Mouse (Mus musculus) kidney, adult 2 months (tissue): ENCODE results near the gene Jmjd1c. TPM values are rescaled to one million over a fixed set of nuclear protein-coding genes. Genes with fewer than 3 reads are reported as not detected.
A peak's percentile ranks its signal among the peaks of the same experiment; 100 is the strongest.

Experiments used
- DNase-seq: peaks from one replicate; pipeline ENCODE4 v3.0.0; 2021
- H3K27ac ChIP-seq: fragments of 200-500 bp; 2 replicates; pipeline ENCODE4 v1.5.1; 2012; ENCODE audit warnings: low read depth, low read length, control low read depth, inconsistent platforms; ENCODE audit not compliant: insufficient read depth
- H3K27me3 ChIP-seq: fragments of 200-500 bp; replicated peaks from 2 replicates; pipeline ENCODE4 v1.6.1; 2012; ENCODE audit warnings: mild to moderate bottlenecking, moderate library complexity, low read length, inconsistent platforms; ENCODE audit not compliant: control insufficient read depth, insufficient read depth
- H3K36me3 ChIP-seq: fragments of 200-500 bp; 2 replicates; pipeline ENCODE4 v1.6.1; 2012; ENCODE audit warnings: mild to moderate bottlenecking, moderate library complexity, low read length, inconsistent platforms; ENCODE audit not compliant: control insufficient read depth, insufficient read depth
- H3K4me1 ChIP-seq: fragments of 200-500 bp; 2 replicates; pipeline ENCODE4 v1.6.1; 2011; ENCODE audit warnings: low read length; ENCODE audit not compliant: control insufficient read depth, insufficient read depth
- H3K4me3 ChIP-seq: fragments of 200-500 bp; 2 replicates; pipeline ENCODE4 v1.5.1; 2011; ENCODE audit warnings: mild to moderate bottlenecking, low read depth, low read length, control low read depth; ENCODE audit not compliant: insufficient read depth
- CTCF ChIP-seq: fragments of 200-500 bp; conservative IDR thresholded peaks from 2 replicates; pipeline ENCODE4 v1.5.1; 2011; ENCODE audit warnings: low read depth, mild to moderate bottlenecking, control low read depth, low read length, moderate library complexity, mixed read lengths; ENCODE audit not compliant: insufficient read depth, insufficient read length
- POLR2A ChIP-seq: fragments of 200-500 bp; IDR thresholded peaks from one replicate; pipeline ENCODE4 v1.6.1; 2011; ENCODE audit warnings: low read depth, low read length, control low read depth
- WGBS: fragments of 180-500 bp; shearing (Covaris S2); methylation state at CpG from one replicate; pipeline ENCODE4 v1.1.7; 2018; 5-methylcytosine and 5-hydroxymethylcytosine counted together
- polyA plus RNA-seq: library from polyadenylated mRNA; depleted of rRNA; stranded (reverse); fragments of >200 nt; gene quantifications from 2 replicates; pipeline ENCODE4 v1.2.3, GENCODE M21; 2012

Gene Jmjd1c
- polyA plus RNA-seq, 1 experiment, result 9.4 TPM

GRCm38 (mm10) chr10:67190261-67190660 is 94.3 kb downstream of the Jmjd1c start:
- H3K27ac ChIP-seq, result no peak overlapping the region
- TF ChIP-seq POLR2A, result no peak
- peak; percentile 25 for TF ChIP-seq CTCF
- peaks cover 8% of the 10 kb centered on the region for H3K4me1 ChIP-seq
- H3K27me3 ChIP-seq, result no peaks in the 10 kb centered on the region
- no peak overlapping the region for H3K4me3 ChIP-seq
- H3K36me3 ChIP-seq, result no peaks in the 10 kb centered on the region
- WGBS, result 27% methylated on average over 1 of the region's 1 CpGs
- DNase-seq, result peak; percentile 48

GRCm38 (mm10) chr10:67192366-67192765 is 96.4 kb downstream of the Jmjd1c start:
- Histone ChIP-seq H3K36me3 (no peaks in the 10 kb centered on the region), H3K4me3 (no peak overlapping the region), H3K4me1 (peaks cover 14% of the 10 kb centered on the region), H3K27me3 (no peaks in the 10 kb centered on the region), H3K27ac (no peak overlapping the region)
- 97% methylated on average over 3 of the region's 3 CpGs for WGBS
- DNase-seq, result no peak
- TF ChIP-seq POLR2A (no peak), CTCF (peak; percentile 54)

- H3K27ac ChIP-seq, result no peak overlapping the region
Measured at GRCm38 (mm10) chr10:67193003-67193652, 97.2 kb downstream of the Jmjd1c start.

GRCm38 (mm10) chr10:67194046-67194445 is 98.1 kb downstream of the Jmjd1c start:
- 95% methylated on average over 3 of the region's 3 CpGs for WGBS
- H3K27ac ChIP-seq, result no peak overlapping the region
- H3K36me3 ChIP-seq, result no peaks in the 10 kb centered on the region
- H3K27me3 ChIP-seq, result no peaks in the 10 kb centered on the region
- H3K4me1 ChIP-seq, result peaks cover 15% of the 10 kb centered on the region
- H3K4me3 ChIP-seq, result no peak overlapping the region
- TF ChIP-seq POLR2A (no peak), CTCF (no peak)
- no peak for DNase-seq

More at GRCm38 (mm10) chr10:67193003-67193652, 97.2 kb downstream of the Jmjd1c start:
- Histone ChIP-seq H3K4me1 (peaks cover 17% of the 10 kb centered on the region), H3K4me3 (no peak overlapping the region), H3K36me3 (no peaks in the 10 kb centered on the region), H3K27me3 (no peaks in the 10 kb centered on the region)
- 43% methylated on average over 3 of the region's 3 CpGs for WGBS
- DNase-seq, result peak; percentile 47
- TF ChIP-seq POLR2A (no peak), CTCF (no peak)

GRCm38 (mm10) chr10:67195671-67196070 is 99.7 kb downstream of the Jmjd1c start:
- Histone ChIP-seq H3K4me3 (no peak overlapping the region), H3K27ac (no peak overlapping the region), H3K36me3 (no peaks in the 10 kb centered on the region), H3K4me1 (peaks cover 15% of the 10 kb centered on the region), H3K27me3 (no peaks in the 10 kb centered on the region)
- no peak for DNase-seq
- TF ChIP-seq POLR2A (no peak), CTCF (no peak)
- 61% methylated on average over 1 of the region's 1 CpGs for WGBS

GRCm38 (mm10) chr10:67197186-67197585 is 101.3 kb downstream of the Jmjd1c start:
- H3K36me3 ChIP-seq, result no peaks in the 10 kb centered on the region
- H3K4me1 ChIP-seq, result peaks cover 16% of the 10 kb centered on the region
- WGBS, result 32% methylated on average over 4 of the region's 4 CpGs
- TF ChIP-seq POLR2A (no peak), CTCF (no peak)
- DNase-seq, result no peak
- no peaks in the 10 kb centered on the region for H3K27me3 ChIP-seq
- H3K4me3 ChIP-seq, result no peak overlapping the region
- H3K27ac ChIP-seq, result no peak overlapping the region

- Histone ChIP-seq H3K27ac (no peak overlapping the region), H3K4me1 (peaks cover 16% of the 10 kb centered on the region), H3K4me3 (no peak overlapping the region), H3K36me3 (no peaks in the 10 kb centered on the region), H3K27me3 (no peaks in the 10 kb centered on the region)
- no peak for DNase-seq
- TF ChIP-seq CTCF (no peak), POLR2A (no peak)
- 53% methylated on average over 2 of the region's 2 CpGs for WGBS
Measured at GRCm38 (mm10) chr10:67197829-67198228, 101.9 kb downstream of the Jmjd1c start.
